Mouse (Mus musculus) retina, embryonic 14.5 days (tissue): Measurements from ENCODE around the gene Abhd17c.

Experiments
- DNase-seq: peaks from one replicate; pipeline ENCODE4 v3.0.0-alpha.2; 2015; ENCODE audit warnings: low spot score

Gene Abhd17c

DNA sequence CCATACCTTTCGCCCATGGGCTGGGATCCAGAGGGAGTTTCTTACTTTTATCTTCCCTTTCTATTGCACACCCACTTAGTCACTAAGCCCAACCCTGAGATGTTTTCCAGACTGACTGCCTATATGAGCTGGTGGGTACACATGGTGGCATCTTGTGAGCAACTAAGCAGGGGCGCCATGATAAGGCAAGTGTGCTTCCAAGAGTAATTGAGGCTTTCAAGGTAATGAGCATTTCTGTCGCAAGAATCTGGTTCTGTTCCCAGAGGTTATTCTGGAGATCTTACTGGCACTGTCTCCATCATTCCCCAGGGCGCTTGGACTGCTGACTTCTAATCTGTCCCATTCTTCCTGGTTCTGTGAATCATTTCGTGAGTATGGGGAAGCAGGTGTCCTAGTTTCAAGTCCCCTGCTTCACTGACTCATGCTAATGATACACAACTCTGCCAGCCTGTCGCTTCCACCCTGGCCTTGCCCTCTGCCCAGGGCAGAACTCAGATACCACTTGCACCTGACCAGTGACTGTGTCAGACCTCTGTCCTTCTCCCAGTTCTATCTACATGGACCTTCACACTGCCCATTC is 34.1 kb downstream of the Abhd17c start:
- DNase-seq = no peak

DNA sequence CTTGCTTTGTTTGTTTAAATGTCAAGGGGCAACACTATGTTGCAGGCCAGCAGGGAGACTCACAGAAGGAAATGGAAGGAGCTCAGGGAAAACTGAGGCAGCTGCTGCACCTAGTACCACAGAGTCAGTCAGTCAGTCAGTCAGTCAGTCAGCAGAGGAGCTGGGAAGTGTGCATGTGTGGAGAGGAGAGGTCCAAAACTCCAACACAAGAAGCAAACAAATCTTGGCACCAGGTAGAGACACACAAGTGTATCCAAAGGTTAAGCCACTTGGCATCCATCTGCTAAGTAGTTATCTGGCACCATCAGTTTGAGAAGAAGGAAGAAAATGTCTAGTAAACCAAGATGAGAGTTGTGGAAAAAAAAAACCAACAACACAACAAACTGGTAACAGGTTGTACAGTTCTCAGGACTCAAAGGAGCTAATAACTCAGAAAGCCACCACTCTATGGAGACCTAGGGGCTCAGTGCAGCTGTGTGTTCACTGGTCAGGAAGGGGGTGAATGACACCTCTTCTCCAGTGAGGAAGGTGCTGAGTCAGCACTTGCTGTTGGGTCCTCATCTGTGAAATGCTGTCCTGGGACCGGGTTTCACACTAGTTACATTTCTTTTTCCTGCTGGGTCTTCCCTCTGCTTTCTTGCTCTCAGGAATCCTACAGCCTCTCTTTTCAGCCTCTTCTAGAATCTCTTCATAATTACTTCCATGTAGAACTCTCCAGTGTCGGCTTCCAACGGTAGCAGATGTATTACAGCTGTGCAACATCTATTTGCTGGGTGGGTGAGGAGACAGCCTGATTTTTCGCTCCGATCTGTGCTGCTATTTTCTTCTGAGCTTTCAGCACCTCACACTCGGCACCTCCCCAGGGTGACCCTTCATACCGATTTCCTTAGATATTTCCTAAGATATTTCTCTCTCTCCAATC is 34.8 kb downstream of the Abhd17c start:
- no peak for DNase-seq

DNA sequence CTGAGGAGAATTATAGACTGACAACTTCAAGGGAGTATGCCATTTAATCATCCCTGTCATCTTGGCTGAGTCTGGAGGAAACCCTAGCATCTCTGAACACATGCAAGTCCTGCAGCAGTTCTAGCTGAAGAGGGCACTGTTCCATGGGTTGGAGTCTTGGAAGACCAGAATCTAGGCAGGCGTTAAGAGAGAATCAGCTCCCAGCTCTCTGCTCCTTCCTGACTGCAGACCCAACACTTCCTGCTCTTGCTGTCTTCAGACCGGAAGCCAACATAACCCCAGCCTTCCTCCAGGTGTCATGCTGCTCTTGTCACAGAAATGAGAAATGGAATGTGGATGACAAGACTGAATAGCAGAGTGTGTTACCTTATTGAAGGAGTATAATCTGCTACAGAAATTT is 36.3 kb downstream of the Abhd17c start:
- no peak for DNase-seq

DNA sequence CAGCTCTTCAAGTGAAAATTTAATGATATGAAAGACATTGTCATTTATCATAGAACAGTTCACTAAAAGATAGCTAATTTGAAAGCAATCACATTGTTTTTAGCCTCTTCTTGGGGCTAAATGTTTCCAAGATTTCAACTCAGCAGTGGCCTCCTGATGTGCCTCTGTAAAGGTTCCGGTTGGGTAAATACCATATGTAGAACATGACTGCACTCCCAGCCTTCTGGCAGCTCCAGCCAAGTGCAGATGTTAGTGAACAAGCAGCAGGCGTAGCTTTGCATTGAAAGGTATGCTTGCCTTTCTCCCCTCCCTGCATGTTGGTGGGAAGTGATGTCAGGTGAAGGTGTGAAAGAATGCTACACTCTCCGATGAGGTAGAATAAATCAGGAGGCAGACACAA is 36.9 kb downstream of the Abhd17c start:
- no peak for DNase-seq

DNA sequence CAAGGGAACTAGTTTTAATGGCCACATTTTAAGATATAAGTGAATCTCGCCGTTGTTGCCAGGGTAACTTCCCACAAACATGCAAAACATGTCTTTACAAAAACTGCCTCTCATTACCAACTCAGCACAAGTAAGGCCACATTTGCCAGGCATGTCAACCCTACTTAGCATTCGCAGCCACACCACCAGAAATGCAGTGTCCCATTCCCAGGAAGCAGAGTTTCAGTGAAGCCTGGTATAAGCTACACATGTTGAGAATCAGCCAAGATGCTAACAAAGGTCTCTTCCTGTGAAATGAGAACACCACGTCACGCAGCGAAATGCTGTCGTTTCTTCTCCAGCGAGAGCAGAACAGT is 38.7 kb downstream of the Abhd17c start:
- DNase-seq = no peak

DNA sequence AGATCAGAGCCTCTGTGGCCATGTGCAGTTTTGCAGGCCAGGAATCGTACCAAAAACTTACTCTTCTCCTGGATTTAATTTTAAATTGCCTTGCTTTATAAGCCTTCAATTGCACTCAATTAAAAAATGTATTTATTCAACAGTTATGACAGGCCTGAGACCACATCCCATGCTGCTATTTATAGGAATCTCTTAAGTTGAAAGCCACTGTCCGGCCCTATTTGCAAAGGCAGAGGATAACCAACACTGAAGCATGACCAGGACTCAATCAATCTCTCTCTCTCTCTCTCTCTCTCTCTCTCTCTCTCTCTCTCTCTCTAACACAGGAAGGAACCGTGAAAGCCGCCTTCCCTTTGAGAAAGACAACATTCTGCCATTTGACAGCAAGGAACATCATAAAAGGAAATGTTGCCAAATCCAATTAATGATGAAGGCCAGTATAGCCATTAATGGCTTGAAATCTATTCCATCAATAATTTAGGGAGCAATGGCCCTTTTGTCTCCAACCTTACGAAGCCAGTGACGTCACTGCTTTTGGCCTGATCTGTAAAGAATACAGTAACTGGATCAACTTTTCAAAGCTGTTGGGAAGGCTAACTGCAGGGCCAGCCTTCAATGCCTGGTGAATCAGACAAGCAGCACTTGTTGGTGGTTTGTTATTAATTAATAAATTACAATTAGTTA is 39.2 kb downstream of the Abhd17c start:
- peak; percentile 16 for DNase-seq

DNA sequence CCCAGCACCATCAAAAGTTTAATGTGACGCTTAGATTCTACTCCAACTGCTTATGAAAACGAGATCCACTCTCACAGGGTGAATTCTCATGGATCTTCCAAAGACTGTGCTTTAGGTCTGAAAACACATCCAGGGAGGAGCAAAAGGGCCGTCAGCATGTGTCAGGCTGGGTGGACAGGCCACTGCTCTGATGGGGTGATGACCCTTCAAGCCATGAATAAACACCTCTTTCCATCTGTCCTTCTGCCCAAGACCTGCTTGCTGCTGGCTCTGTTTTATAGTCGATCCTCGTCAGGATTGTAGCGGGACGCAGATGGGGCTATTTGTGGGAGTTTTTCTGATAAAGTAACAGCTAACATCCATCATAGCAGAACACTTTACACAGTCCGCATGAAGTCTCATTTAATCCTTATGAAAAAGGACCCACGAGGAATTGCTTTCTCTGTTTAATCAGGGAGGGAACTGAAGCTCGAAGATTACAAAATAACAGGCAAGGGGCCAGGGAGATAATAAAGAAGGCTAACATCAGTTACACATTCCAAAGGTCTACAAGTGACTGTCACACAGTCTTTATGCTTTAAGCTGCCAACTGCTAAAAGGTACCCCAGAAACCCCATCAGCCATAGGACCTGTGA is 39.9 kb downstream of the Abhd17c start:
- DNase-seq = no peak

DNA sequence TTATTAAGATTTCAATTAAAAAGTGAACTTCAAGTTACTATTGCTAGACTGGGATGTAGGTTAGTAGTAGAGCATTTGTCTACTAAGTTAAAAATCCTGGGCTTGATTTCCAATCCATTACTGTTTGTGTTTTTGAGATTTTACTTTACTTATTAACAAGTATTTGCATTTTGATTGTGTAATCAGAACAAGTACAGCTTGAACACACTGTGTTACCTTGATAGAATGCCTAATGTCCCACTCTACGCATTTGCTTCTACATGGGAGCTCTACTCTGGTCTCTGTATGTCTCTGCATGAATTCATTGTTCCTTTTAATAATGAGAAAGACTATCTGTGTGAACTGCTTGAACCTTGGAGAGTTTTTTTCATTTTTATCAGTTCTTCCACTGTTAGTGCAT is 44.8 kb downstream of the Abhd17c start:
- DNase-seq = no peak

DNA sequence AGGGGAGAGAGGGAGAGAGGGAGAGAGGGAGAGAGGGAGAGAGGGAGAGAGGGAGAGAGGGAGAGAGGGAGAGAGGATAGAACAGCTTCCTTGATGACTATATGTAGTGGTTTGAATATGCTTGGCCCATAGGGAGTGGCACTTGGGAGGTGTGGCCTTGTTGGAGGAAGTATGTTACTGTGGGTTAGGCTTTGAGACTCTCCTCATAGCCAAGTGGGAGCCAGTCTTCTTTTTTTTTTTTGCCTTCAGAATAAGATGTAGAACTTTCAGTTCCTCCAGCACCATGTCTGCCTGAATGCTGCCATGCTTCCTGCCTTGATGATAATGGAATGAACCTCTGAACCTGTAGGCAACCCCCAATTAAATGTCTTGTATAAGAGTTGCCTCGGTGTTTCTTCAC is 49.1 kb downstream of the Abhd17c start:
- no peak for DNase-seq

DNA sequence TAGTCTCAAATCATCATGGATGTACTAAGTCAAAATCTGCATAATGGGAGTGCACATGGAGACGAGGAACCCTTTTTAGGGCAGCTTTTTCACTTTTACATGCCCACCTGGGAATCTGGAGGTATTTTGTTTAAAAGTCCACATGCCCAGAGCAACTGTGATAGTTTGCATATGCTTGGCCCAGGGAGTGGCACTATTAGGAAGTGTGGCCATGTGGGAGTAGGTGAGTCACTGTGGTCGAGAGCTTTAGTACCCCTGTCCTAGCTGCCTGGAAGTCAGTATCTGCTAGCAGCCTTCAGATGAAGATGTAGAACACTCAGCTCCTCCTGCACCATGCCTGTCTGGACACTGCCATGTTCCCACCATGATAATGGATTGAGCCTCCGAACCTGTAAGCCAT is 51.0 kb downstream of the Abhd17c start:
- no peak for DNase-seq

DNA sequence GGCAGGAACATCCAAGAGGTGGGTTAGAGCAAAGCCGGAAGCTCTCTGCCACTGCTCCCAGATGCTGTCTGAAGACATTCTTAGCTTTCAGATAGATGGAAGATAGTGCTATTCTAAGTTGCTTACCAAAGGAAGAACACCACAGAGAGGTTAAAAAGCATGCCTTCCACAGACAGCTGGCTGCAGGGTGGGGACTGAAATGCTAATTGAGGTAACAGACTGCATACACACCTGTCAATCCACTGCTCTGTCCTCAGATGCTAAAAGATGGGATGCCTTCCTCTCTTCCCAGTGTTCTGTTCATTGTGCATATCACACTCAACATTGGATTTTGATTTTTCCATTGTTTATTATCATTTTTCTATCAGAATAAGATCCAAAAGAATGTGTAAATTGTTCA is 53.6 kb downstream of the Abhd17c start:
- no peak for DNase-seq

DNA sequence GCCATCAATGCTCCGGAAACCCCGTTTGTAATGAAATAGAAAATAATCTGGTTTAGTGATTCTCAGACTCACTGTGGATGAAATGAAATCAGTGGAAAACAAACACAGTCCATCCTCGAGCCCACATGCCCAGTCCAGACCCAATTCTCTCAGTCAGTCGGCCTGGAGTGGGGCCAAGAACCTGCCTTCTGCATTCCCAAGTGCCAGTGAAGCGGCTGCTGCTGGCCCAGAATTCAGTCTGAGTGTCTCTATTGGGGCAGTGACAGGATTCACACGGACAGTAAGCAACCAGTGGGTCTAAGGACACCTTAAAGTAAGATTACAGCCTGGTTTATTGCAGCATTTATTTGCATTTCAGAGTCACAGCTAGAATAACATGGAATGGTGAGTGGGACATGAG is 55.2 kb downstream of the Abhd17c start:
- no peak for DNase-seq

DNA sequence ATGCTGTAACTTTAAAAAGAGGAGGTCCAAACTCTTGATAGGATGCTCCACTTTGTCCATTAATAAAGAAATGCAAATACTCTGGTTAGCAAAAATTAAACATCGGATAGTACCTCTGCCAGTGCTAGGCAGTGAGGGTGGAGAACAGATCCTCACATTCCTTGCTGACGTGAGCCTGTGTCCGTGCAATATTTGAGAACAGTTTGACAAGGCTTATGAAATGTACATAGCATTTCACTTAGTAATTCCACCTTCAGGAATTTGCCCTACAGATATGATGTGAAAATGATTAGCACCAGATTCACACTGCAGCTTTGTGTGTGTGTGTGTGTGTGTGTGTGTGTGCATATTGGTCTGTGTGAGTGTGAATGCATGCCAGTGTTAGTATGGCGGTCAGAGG is 60.9 kb downstream of the Abhd17c start:
- DNase-seq = no peak

DNA sequence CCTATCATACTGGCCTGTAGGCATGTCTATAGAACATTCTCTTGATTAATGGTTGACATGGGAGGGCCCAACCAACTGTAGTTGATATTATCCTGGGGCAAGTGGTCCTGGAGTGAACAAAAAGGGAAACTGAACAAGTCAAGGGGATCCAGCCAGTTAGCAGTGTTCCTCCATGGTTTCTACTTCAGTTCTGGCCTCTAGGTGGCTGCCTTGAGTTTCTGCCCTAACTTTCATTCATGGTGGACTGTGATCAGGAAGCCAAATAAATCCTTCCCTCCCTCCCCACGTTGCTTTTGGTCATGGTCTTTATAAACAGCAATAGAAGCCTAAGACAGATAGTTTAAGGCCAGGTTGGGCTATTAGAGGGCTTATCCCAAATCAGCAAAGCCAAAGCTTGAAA is 61.9 kb downstream of the Abhd17c start:
- DNase-seq = no peak

DNA sequence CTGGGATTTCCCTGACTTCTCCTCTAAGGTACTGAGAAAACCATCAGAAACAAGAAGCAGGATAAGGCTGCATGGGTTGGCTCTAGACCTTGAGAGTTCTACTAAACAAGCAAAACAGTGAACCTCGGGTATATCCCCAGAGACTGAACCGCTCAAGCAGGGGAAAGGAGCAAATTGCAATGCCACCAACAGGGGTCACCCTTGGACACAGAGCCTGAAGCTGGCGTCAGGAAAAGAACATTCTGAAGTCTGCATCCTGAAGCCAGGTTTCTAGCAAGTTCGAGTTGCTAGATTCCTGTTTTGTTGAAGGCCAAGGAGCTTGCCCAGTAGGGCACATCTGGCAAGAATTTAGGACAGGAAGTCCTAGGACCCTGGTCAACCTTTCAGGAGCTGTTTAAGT is 62.7 kb downstream of the Abhd17c start:
- peak; percentile 82 for DNase-seq

DNA sequence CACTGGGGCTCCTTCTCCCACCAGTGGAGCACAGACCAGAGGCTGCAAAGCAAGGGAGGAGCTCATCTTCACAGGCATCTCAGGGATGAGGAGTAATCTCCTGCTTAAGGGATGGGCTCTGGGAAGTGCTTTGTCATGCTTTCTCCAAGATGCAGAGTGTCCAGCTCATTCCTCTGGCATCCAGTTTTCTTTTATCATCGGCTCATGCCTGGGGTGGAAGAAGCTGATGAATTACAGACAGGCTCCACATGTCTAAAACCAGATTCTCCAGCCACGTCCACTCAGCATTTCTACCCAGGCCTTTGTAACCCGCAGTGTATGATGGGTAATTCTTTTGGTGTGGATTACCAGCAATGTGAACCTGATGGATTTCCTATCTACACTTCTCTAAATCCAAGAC is 63.5 kb downstream of the Abhd17c start:
- DNase-seq = no peak

DNA sequence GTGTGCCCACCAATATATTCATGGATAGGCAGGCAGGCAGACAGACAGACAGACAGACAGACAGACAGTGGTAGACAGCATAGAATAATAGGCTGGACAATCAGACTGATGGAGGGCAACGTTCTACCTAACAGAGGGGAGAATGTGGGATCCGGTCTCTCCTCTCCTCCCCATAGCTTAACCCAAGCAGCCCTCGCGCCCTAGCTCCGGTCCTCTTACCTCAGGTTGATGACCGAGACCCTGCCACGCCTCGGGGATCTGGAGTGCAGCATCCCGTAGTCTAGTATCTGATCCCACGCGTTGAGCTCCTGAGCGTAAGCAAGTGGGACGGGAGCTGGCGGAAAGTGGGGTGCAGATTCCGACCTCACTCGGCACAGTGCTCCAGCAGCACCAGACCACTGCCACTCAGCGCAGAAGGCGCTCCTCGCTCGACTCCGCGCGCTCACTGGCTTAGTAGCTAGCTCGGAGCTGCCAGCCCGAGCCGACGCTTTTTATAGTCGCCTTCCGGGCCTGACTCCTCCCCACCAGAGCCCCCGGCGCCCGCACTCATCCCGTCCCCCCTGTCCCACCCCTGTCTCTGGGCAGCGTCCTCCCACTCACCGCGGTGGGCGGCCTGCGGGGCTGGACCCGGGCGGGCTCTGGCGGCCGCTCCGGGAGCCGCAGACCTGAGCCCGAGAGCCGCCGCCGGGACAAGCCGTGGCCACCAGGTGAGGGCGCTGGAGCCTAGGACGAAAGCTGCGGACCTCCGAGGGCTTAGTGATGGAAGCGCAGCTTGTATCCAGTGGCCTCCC is 65.5 kb downstream of the Abhd17c start, which contains the start of gene Cemip:
Gene Cemip, minus strand, starts transcription at position 464 of the 791 bp plus-strand sequence.
- DNase-seq = peak; percentile 87

DNA sequence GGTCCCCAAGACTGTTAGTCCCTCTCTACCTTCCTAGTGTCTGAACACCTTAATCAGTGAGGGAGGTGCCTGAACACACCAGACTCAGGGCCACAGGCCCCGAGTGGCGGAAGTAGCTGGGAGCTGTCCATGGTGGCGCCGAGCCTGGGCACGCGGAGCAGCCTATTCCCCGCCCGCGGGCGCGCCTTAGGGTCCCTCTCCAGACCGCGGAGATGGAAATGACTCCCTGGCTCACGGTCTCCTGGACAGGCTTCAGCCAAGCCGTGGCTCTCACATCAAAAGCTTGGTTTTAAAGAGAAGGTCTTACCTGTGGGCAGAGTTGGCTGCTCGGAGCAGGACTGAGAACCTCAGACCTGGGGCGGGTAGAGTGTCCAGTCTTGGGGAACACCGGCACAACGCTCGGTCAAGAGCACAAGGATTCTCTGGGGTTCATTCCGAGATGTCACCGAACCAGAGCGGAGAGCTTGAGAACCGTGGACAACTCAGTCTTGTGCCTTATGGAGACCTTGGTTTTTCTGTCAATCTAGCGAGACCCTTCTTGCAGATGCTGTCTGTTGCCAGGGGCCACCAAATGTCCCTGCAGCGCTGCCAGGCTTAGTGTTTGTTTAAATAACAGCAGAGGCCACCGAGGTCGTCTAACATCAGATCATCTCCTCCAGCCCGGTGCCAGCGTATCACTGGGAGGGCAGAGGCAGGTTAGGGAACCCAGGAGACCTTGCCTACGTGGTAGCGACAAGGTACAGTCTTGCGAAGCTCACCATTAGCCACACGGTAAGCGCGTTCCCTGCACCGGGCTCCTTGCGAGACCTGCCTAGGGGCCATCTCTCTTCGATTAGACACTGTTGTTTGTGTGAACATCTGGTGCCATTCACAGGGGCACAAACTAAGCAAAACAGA is 66.4 kb downstream of the Abhd17c start:
- peak; percentile 67 for DNase-seq

DNA sequence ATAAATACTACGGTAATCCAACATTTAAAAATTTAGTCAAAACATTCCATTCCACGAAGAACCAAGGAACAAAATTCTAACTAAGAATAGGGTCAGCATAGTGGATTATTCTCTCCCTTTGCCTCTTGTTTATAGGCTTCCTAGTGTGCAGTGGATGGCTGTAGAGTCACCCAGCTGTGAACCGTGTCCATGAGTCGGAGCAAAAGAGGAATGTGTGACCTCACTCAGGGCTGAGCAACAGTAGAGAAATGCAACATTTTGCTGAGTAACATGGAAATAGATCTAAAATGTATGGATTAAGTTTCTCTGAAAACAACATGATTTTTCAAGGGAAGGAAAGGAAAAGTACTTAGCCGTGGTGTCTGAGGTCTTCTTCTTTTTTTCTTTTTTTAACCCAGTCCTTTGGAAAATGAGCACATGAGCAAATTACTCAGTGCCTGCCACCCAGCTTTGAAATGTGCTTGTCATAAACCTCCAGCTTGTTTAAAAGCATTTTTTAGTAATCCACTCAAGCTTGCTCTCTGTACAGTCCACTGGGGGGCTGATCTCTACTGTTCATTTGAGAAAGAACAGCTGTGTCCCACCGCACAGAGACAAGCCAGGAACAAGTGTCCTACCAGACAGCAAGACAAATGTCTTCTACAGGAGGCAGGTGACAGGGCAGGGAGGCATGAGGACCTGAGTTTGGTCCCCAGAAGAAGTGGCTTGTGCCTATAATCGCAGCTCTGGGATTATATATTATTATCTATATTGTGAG is 74.3 kb downstream of the Abhd17c start:
- DNase-seq = no peak

DNA sequence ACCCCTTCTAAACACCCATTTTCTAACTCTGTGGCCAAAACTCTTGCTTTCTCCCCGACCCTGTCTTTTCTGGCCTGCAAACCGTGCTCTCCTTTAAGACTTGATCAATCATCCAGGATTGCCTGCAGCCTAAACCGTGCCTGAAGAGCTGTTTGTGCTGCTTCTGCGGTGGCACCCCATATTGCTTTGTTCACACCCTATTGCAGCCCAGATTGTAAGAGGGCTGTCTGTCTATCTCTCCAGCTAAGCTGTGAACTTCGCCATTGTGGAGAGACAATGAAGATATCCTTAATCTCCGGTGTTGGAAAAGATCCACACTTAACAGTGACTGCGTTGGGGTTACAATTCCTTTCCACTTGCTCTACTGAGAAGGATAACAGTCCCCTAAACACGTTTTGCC is 77.4 kb downstream of the Abhd17c start:
- DNase-seq = no peak
